Mouse (Mus musculus) heart, postnatal 0 days (tissue): ENCODE measurements at regions not wholly inside any gene's neighbourhood (a gene's known extent, or its start where the extent isn't known, plus 50 kb on each side); places are given as distances from the start of the nearest gene placed in this dataset.

Experiments used
- ATAC-seq: fragments of 200-750 bp; cut with Nextera tagmentation; 2 replicates; pipeline ENCODE4 v1.8.0; 2017; ENCODE audit warnings: low read depth, moderate number of reproducible peaks, moderate library complexity; ENCODE audit not compliant: insufficient read depth
- DNase-seq: peaks from one replicate; pipeline ENCODE4 v3.0.0-alpha.2; 2016; ENCODE audit warnings: low spot score
- H3K27ac ChIP-seq: fragments of 300-500 bp; sonication (generic); 2 replicates; pipeline ENCODE4 v1.5.1; 2014; ENCODE audit warnings: low read depth, mild to moderate bottlenecking
- H3K27me3 ChIP-seq: fragments of 300-500 bp; sonication (generic); 2 replicates; pipeline ENCODE4 v1.6.1; 2014; ENCODE audit warnings: low read length, mixed read lengths; ENCODE audit not compliant: control insufficient read depth, insufficient read depth
- H3K36me3 ChIP-seq: fragments of 300-500 bp; sonication (generic); replicated peaks from 2 replicates; pipeline ENCODE4 v1.6.1; 2014; ENCODE audit warnings: low read length, mixed read lengths; ENCODE audit not compliant: control insufficient read depth, insufficient read depth
- H3K4me1 ChIP-seq: fragments of 300-500 bp; sonication (generic); 2 replicates; pipeline ENCODE4 v1.6.1; 2014; ENCODE audit warnings: antibody characterized with exemption; ENCODE audit not compliant: control insufficient read depth, insufficient read depth
- H3K4me2 ChIP-seq: fragments of 300-500 bp; sonication (generic); 2 replicates; pipeline ENCODE4 v1.6.1; 2014; ENCODE audit warnings: low read depth, mild to moderate bottlenecking, low read length, moderate library complexity
- H3K4me3 ChIP-seq: fragments of 300-500 bp; sonication (generic); 2 replicates; pipeline ENCODE4 v1.5.1; 2014; ENCODE audit warnings: low read depth, low read length
- H3K9ac ChIP-seq: fragments of 300-500 bp; sonication (generic); replicated peaks from 2 replicates; pipeline ENCODE4 v1.6.1; 2014; ENCODE audit warnings: low read depth, low read length, mixed read lengths
- H3K9me3 ChIP-seq: fragments of 300-500 bp; sonication (generic); replicated peaks from 2 replicates; pipeline ENCODE4 v1.6.1; 2016; ENCODE audit warnings: low read length; ENCODE audit not compliant: control insufficient read depth
- CTCF ChIP-seq: IDR thresholded peaks from 2 replicates; pipeline ENCODE4 v1.5.1; 2016; ENCODE audit warnings: antibody characterized with exemption, control low read depth, low read depth
- EP300 ChIP-seq: IDR thresholded peaks from 2 replicates; pipeline ENCODE4 v1.6.1; 2016; ENCODE audit warnings: antibody characterized with exemption, low read depth
- WGBS: fragments of 180-500 bp; shearing (Covaris S2); extraction: QIAGEN DNeasy Blood & Tissue Kit; methylation state at CpG from one replicate; pipeline ENCODE4 v1.1.7; 2014; 5-methylcytosine and 5-hydroxymethylcytosine counted together

DNA sequence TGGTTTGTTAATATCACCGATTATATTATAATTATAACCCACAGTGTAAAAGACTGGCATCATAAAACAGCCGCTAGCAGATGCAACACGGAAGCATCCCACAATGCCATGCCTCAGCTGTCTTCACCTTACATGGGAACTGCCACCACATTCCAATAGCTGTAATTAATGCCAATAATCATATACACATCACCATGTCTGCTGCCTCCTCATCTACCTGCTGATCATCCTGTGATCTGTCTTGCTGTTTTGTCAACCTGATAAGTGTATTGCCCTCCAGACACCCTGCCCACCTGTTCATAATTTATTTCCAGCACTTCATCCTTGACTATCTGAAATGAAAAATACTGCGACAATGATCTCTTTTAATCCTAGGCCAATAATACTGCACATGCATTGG is 1271.5 kb downstream of the Pla2g4a start:
- H3K9ac ChIP-seq: no peak overlapping the region
- no peaks in the 10 kb centered on the region for H3K9me3 ChIP-seq
- no peak for TF ChIP-seq EP300
- TF ChIP-seq CTCF: no peak
- 83% methylated on average over 4 of the region's 4 CpGs for WGBS
- H3K4me3 ChIP-seq: no peak overlapping the region
- H3K36me3 ChIP-seq: no peaks in the 10 kb centered on the region
- ATAC-seq: no peak
- no peak overlapping the region for H3K27ac ChIP-seq
- H3K4me1 ChIP-seq: no peaks in the 10 kb centered on the region
- no peak overlapping the region for H3K4me2 ChIP-seq
- H3K27me3 ChIP-seq: no peaks in the 10 kb centered on the region
- DNase-seq: no peak

DNA sequence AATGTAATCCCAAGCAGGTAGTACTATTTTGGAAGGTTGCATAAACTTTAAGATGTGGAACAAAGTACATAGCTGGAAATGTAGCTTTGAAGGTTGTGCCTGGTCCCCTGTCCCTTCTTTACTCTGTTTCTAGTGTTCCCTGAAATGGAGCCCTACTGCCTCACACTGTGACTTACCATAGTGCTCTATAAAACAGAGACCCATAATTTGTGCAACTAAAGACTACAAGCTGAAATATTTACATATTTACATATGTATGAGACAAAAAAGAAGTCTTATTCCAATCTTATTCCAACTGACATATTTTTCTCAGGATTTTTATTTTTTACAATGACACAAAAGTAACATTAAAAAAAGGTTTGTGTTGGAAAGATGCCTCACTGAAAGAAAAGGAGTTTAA is 1285.6 kb downstream of the Pla2g4a start:
- DNase-seq: no peak
- no peak overlapping the region for H3K4me3 ChIP-seq
- H3K4me1 ChIP-seq: no peaks in the 10 kb centered on the region
- no peaks in the 10 kb centered on the region for H3K9me3 ChIP-seq
- no peak overlapping the region for H3K4me2 ChIP-seq
- ATAC-seq: no peak
- H3K27ac ChIP-seq: no peak overlapping the region
- H3K36me3 ChIP-seq: no peaks in the 10 kb centered on the region
- no peaks in the 10 kb centered on the region for H3K27me3 ChIP-seq
- H3K9ac ChIP-seq: no peak overlapping the region
- no peak for TF ChIP-seq EP300
- no peak for TF ChIP-seq CTCF

DNA sequence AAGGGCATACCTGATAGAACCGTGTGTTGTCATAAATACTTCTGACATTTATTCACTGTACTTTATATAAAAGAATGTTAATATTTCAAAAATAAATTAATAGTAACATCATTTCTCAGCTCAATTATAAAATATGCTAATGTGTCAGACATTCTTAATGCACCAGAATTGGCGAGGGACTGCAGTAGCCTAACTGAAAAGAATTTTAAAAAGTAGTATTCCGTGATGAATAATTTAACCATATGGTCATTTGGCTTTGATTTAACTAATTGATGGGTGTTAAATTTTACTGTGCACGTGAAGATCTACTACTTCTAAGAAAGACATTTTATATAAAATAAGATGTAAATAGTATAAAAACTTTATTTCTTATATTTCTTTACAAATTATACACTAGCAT is 1296.7 kb downstream of the Pla2g4a start:
- WGBS: 58% methylated on average over 4 of the region's 4 CpGs

GRCm38 (mm10) chr1:148656990-148657389 is 1304.1 kb downstream of the Pla2g4a start:
- Histone ChIP-seq H3K9ac (no peak overlapping the region), H3K4me3 (no peak overlapping the region), H3K4me1 (no peaks in the 10 kb centered on the region), H3K9me3 (no peaks in the 10 kb centered on the region), H3K27ac (no peak overlapping the region), H3K27me3 (no peaks in the 10 kb centered on the region), H3K4me2 (no peak overlapping the region), H3K36me3 (no peaks in the 10 kb centered on the region)
- DNase-seq: no peak
- 91% methylated on average over 1 of the region's 1 CpGs for WGBS
- no peak for TF ChIP-seq EP300
- no peak for TF ChIP-seq CTCF
- no peak for ATAC-seq

More for the DNA sequence above, 1296.7 kb downstream of the Pla2g4a start:
- H3K4me1 ChIP-seq: no peaks in the 10 kb centered on the region
- H3K27me3 ChIP-seq: no peaks in the 10 kb centered on the region
- no peaks in the 10 kb centered on the region for H3K36me3 ChIP-seq
- H3K4me2 ChIP-seq: no peak overlapping the region
- DNase-seq (no peak), ATAC-seq (no peak)
- TF ChIP-seq CTCF: no peak
- no peak for TF ChIP-seq EP300
- no peaks in the 10 kb centered on the region for H3K9me3 ChIP-seq
- H3K9ac ChIP-seq: no peak overlapping the region
- no peak overlapping the region for H3K4me3 ChIP-seq
- no peak overlapping the region for H3K27ac ChIP-seq
